In the genomic region with DNA sequence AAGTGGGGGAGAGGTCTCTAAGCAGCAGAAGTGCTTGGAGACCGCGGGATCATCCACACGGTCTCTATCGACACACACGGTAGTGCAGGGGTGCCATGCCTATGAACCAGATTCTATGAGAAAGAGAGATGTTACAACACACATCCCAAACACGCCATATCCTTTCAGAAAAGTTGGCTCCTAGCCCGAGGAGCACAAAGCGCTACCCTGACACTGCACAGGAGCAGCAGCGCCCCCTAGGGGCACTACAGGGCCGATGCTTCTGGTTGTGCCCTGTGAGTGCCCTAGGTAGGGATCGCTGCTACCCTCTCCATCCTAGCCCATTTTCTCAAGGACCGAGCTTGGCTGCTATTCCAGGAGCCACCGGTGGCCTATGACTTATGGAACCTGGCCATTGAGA, we compare ENCODE assay signal across 9 mouse cellular contexts. TPM values are rescaled to one million over a fixed set of nuclear protein-coding genes. Genes with fewer than 3 reads are reported as not detected.
DNase-seq lines count a peak whose midpoint lies in the region; ATAC-seq and TF ChIP-seq lines count a peak whose summit lies in the region.
"Had no signal": no experiment of that assay in that cellular context is flagged by ENCODE, and none has a peak within 500 bp of the region (broad histone marks: within the 10 kb centered on the region; RNA-seq: fewer than 3 reads in every experiment).

No protein-coding gene starts in this region.

- no peak overlapping the region for H3K9ac ChIP-seq in heart, embryonic 12.5 days
- H3K9ac ChIP-seq: midbrain, embryonic 12.5 days had no signal

- no peaks in the 10 kb centered on the region for H3K36me3 ChIP-seq in heart, embryonic 12.5 days
- H3K36me3 ChIP-seq: midbrain, embryonic 12.5 days had no signal

- H3K4me2 ChIP-seq in heart, embryonic 12.5 days, result peak overlapping the region; percentile 44
- H3K4me2 ChIP-seq: midbrain, embryonic 12.5 days had no signal

- no peak for TF ChIP-seq POLR2A in cortical plate, adult 2 months (IDR thresholded peaks at IDR 0.05; ENCODE audit: extremely low read depth, insufficient read depth, low read length)

- peak; percentile 17 to 58 for DNase-seq in layer of hippocampus, adult 2 months (ENCODE audit: low spot score in 2 of 2)
- DNase-seq in layer of hippocampus, postnatal 25 days (ENCODE audit: extremely low spot score in 1 of 2, low spot score in 1 of 2), result no peak
- peak; percentile 56 to 61 for DNase-seq in adrenal gland, adult 18-20 months (ENCODE audit: low spot score in 2 of 2)
- DNase-seq in layer of hippocampus, adult 9-11 months, result peak; percentile 80
- DNase-seq in lung, postnatal 25 days (ENCODE audit: low spot score), result peak; percentile 67
- peak; percentile 59 to 86 for DNase-seq in spleen, postnatal 4 days (ENCODE audit: low spot score in 2 of 2)

- 26% methylated on average over 13 of the region's 13 CpGs for WGBS in heart, embryonic 12.5 days

- H3K27me3 ChIP-seq in heart, embryonic 12.5 days (replicated peaks), result no peaks in the 10 kb centered on the region
- H3K27me3 ChIP-seq: midbrain, embryonic 12.5 days had no signal

- no peaks in the 10 kb centered on the region for H3K9me3 ChIP-seq in heart, embryonic 12.5 days (replicated peaks)
- H3K9me3 ChIP-seq: midbrain, embryonic 12.5 days had no signal

- peak overlapping the region; percentile 26 for H3K4me3 ChIP-seq in layer of hippocampus, adult 2 months
- no peak overlapping the region for H3K4me3 ChIP-seq in cortical plate, adult 2 months (ENCODE audit: insufficient read depth, low read length)
- 0 out of 2 replicates have a peak overlapping the region, but pooled peaks have one; percentile 3 for H3K4me3 ChIP-seq in heart, embryonic 12.5 days
- H3K4me3 ChIP-seq: midbrain, embryonic 12.5 days had no signal

- ATAC-seq in heart, embryonic 12.5 days (ENCODE audit: insufficient number of reproducible peaks, low FRiP score), result no peak

- peaks cover 8% of the 10 kb centered on the region for H3K4me1 ChIP-seq in cortical plate, adult 2 months (ENCODE audit: control insufficient read depth, insufficient read depth, low read length)
- peaks cover 17% of the 10 kb centered on the region for H3K4me1 ChIP-seq in heart, embryonic 12.5 days (replicated peaks)
- H3K4me1 ChIP-seq: midbrain, embryonic 12.5 days had no signal

- H3K27ac ChIP-seq in layer of hippocampus, adult 2 months, result no peak overlapping the region
- H3K27ac ChIP-seq in cortical plate, adult 2 months (ENCODE audit: insufficient read depth, low read length), result no peak overlapping the region
- H3K27ac ChIP-seq in heart, embryonic 12.5 days (ENCODE audit: poor library complexity, severe bottlenecking), result no peak overlapping the region
- H3K27ac ChIP-seq: midbrain, embryonic 12.5 days had no signal

- peak; percentile 87 for TF ChIP-seq CTCF in layer of hippocampus, adult 2 months (conservative IDR thresholded peaks at IDR 0.05)
- TF ChIP-seq CTCF in cortical plate, adult 2 months (IDR thresholded peaks at IDR 0.05; ENCODE audit: extremely low read depth, insufficient read depth, low read length), result peak; percentile 68

RNA-seq across cellular contexts. Expression of a gene that starts 21.8 kb away (rescaled TPM):
- 100 to 1,000 TPM; 140 to 145 TPM for total RNA-seq in layer of hippocampus, adult 2 months (2021)
- 100 to 1,000 TPM; 126 to 148 TPM for total RNA-seq in layer of hippocampus, postnatal 25 days (2021)
- total RNA-seq in adrenal gland, adult 18-20 months (2021), result 100 to 1,000 TPM; 158 to 212 TPM
- 103 and 113 TPM in 2 replicates for polyA plus RNA-seq in cortical plate, adult 2 months (2012; rRNA removed)
- polyA plus RNA-seq in heart, embryonic 12.5 days (2016; fragmentation: Nextera tagmentation; extraction: Ambion mirVana), result 331 and 337 TPM in 2 replicates

RNA-seq across cellular contexts. Expression of a gene that starts 45.0 kb away (rescaled TPM):
- not detected for total RNA-seq in layer of hippocampus, adult 2 months (2021)
- total RNA-seq in layer of hippocampus, postnatal 25 days (2021), result not detected
- total RNA-seq in adrenal gland, adult 18-20 months (2021), result not detected
- 0.09 and 0.25 TPM in 2 replicates for polyA plus RNA-seq in cortical plate, adult 2 months (2012; rRNA removed)
- not detected in 2 replicates for polyA plus RNA-seq in heart, embryonic 12.5 days (2016; fragmentation: Nextera tagmentation; extraction: Ambion mirVana)
- polyA plus RNA-seq: midbrain, embryonic 12.5 days had no signal

RNA-seq across cellular contexts. Expression of a gene that starts 45.1 kb away (rescaled TPM):
- not detected for total RNA-seq in layer of hippocampus, adult 2 months (2021)
- total RNA-seq in layer of hippocampus, postnatal 25 days (2021), result not detected
- not detected for total RNA-seq in adrenal gland, adult 18-20 months (2021)
- polyA plus RNA-seq in cortical plate, adult 2 months (2012; rRNA removed), result not detected in 2 replicates
- polyA plus RNA-seq in heart, embryonic 12.5 days (2016; fragmentation: Nextera tagmentation; extraction: Ambion mirVana), result not detected in 2 replicates
- polyA plus RNA-seq: midbrain, embryonic 12.5 days had no signal

Comparison
In these comparisons a context has a peak if more than half of its experiments do, and no peak if none do; other contexts are left out.
1. DNase-seq: peak in layer of hippocampus, adult 2 months (2 of 2), adrenal gland, adult 18-20 months (2 of 2), layer of hippocampus, adult 9-11 months (single experiment), lung, postnatal 25 days (single experiment) and spleen, postnatal 4 days (2 of 2); none in layer of hippocampus, postnatal 25 days (0 of 2).